In genomic region chr5:97195281-97195660, GRCm38 (mm10) we compare ENCODE assay signal across 12 mouse cellular contexts.
DNase-seq lines count a peak whose midpoint lies in the region; ATAC-seq and TF ChIP-seq lines count a peak whose summit lies in the region.
"Had no signal": no experiment of that assay in that cellular context is flagged by ENCODE, and none has a peak within 500 bp of the region (broad histone marks: within the 10 kb centered on the region; RNA-seq: fewer than 3 reads in every experiment).

No protein-coding gene starts in this region.

- H3K9ac ChIP-seq in kidney, embryonic 15.5 days = no peak overlapping the region
- no peak overlapping the region for H3K9ac ChIP-seq in neural tube, embryonic 14.5 days (replicated peaks; ENCODE audit: low read depth, low read length)
- no peak overlapping the region for H3K9ac ChIP-seq in liver, embryonic 12.5 days
- H3K9ac ChIP-seq: embryonic facial prominence, embryonic 12.5 days had no signal

- no peak overlapping the region for H3K4me3 ChIP-seq in kidney, embryonic 15.5 days (replicated peaks)
- H3K4me3 ChIP-seq in forebrain, embryonic 10.5 days = no peak overlapping the region
- H3K4me3 ChIP-seq in layer of hippocampus, adult 2 months = no peak overlapping the region
- H3K4me3 ChIP-seq in neural tube, embryonic 14.5 days (ENCODE audit: low read depth, low read length) = no peak overlapping the region
- no peak overlapping the region for H3K4me3 ChIP-seq in liver, embryonic 12.5 days
- H3K4me3 ChIP-seq: embryonic facial prominence, embryonic 12.5 days had no signal

- H3K4me1 ChIP-seq in kidney, embryonic 15.5 days = no peaks in the 10 kb centered on the region
- peaks cover 23% of the 10 kb centered on the region for H3K4me1 ChIP-seq in forebrain, embryonic 10.5 days
- peaks cover 8% of the 10 kb centered on the region; the same call in 1 of the 2 replicates for H3K4me1 ChIP-seq in neural tube, embryonic 14.5 days (ENCODE audit: control insufficient read depth, insufficient read depth, low read length)
- H3K4me1 ChIP-seq in liver, embryonic 12.5 days = no peaks in the 10 kb centered on the region

- peak overlapping the region; percentile 1; the same call in 1 of the 2 replicates for H3K4me2 ChIP-seq in kidney, embryonic 15.5 days
- H3K4me2 ChIP-seq in neural tube, embryonic 14.5 days (ENCODE audit: low read depth, low read length) = peak overlapping the region; percentile 0; the same call in 1 of the 2 replicates
- H3K4me2 ChIP-seq in liver, embryonic 12.5 days = no peak overlapping the region
- H3K4me2 ChIP-seq: embryonic facial prominence, embryonic 12.5 days had no signal

- H3K36me3 ChIP-seq in kidney, embryonic 15.5 days = no peaks in the 10 kb centered on the region
- H3K36me3 ChIP-seq in forebrain, embryonic 10.5 days (replicated peaks) = no peaks in the 10 kb centered on the region
- H3K36me3 ChIP-seq in neural tube, embryonic 14.5 days (ENCODE audit: control insufficient read depth, insufficient read depth, low read length) = no peaks in the 10 kb centered on the region
- H3K36me3 ChIP-seq in liver, embryonic 12.5 days = no peaks in the 10 kb centered on the region
- H3K36me3 ChIP-seq: embryonic facial prominence, embryonic 12.5 days had no signal

- H3K27me3 ChIP-seq in kidney, embryonic 15.5 days = no peaks in the 10 kb centered on the region
- H3K27me3 ChIP-seq in forebrain, embryonic 10.5 days (ENCODE audit: poor library complexity, severe bottlenecking) = no peaks in the 10 kb centered on the region
- H3K27me3 ChIP-seq in neural tube, embryonic 14.5 days (ENCODE audit: control insufficient read depth, insufficient read depth, low read length) = no peaks in the 10 kb centered on the region
- no peaks in the 10 kb centered on the region for H3K27me3 ChIP-seq in liver, embryonic 12.5 days (replicated peaks)
- H3K27me3 ChIP-seq: embryonic facial prominence, embryonic 12.5 days had no signal

- DNase-seq in kidney, postnatal 10 days = no peak
- no peak for DNase-seq in forebrain, embryonic 10.5 days (ENCODE audit: extremely low spot score, low spot score)
- DNase-seq in layer of hippocampus, adult 2 months (ENCODE audit: low spot score in 2 of 2) = peak; percentile 7 to 23
- DNase-seq in gastrocnemius, postnatal 10 days = no peak
- DNase-seq in urinary bladder, postnatal 10 days (ENCODE audit: low spot score) = no peak
- DNase-seq: kidney, adult 2 months; liver had no signal

- no peak for ATAC-seq in kidney, embryonic 15.5 days (replicated peaks; ENCODE audit: low FRiP score)
- peak; percentile 76 for ATAC-seq in neural tube, embryonic 14.5 days (ENCODE audit: low read depth)
- ATAC-seq in liver, embryonic 12.5 days = no peak
- ATAC-seq: Patski had no signal

- no peak for TF ChIP-seq CTCF in layer of hippocampus, adult 2 months (conservative IDR thresholded peaks at IDR 0.05)

- WGBS in kidney, embryonic 15.5 days = 67% methylated on average over 10 of the region's 10 CpGs
- 76% methylated on average over 10 of the region's 10 CpGs for WGBS in forebrain, embryonic 10.5 days
- 13% methylated on average over 10 of the region's 10 CpGs for WGBS in neural tube, embryonic 14.5 days
- WGBS in liver, embryonic 12.5 days (ENCODE audit: insufficient replicate concordance) = 66% methylated on average over 10 of the region's 10 CpGs

- no peaks in the 10 kb centered on the region for H3K9me3 ChIP-seq in kidney, embryonic 15.5 days (replicated peaks)
- no peaks in the 10 kb centered on the region for H3K9me3 ChIP-seq in forebrain, embryonic 10.5 days
- H3K9me3 ChIP-seq in neural tube, embryonic 14.5 days (ENCODE audit: control insufficient read depth, low read length) = no peaks in the 10 kb centered on the region
- no peaks in the 10 kb centered on the region for H3K9me3 ChIP-seq in liver, embryonic 12.5 days (replicated peaks)
- H3K9me3 ChIP-seq: embryonic facial prominence, embryonic 12.5 days had no signal

- no peak overlapping the region for H3K27ac ChIP-seq in kidney, embryonic 15.5 days
- peak overlapping the region; percentile 56; the same call in 1 of the 2 replicates for H3K27ac ChIP-seq in forebrain, embryonic 10.5 days
- no peak overlapping the region for H3K27ac ChIP-seq in layer of hippocampus, adult 2 months
- H3K27ac ChIP-seq in neural tube, embryonic 14.5 days (ENCODE audit: low read depth, low read length) = no peak overlapping the region
- H3K27ac ChIP-seq in liver, embryonic 12.5 days = no peak overlapping the region
- H3K27ac ChIP-seq: embryonic facial prominence, embryonic 12.5 days had no signal

Comparison
In these comparisons a context has a peak if more than half of its experiments do, and no peak if none do; other contexts are left out.
1. DNase-seq: peak in layer of hippocampus, adult 2 months (2 of 2); none in kidney, postnatal 10 days (single experiment), forebrain, embryonic 10.5 days (single experiment), gastrocnemius, postnatal 10 days (single experiment) and urinary bladder, postnatal 10 days (single experiment).